ENCODE assay signal across 8 mouse cellular contexts in genomic region chr10:121310511-121311221, GRCm38 (mm10). TPM values are rescaled to one million over a fixed set of nuclear protein-coding genes. Genes with fewer than 3 reads are reported as not detected.
A peak's percentile ranks its signal among the peaks of the same experiment; 100 is the strongest.
DNase-seq lines count a peak whose midpoint lies in the region; ATAC-seq and TF ChIP-seq lines count a peak whose summit lies in the region.

No protein-coding gene starts in this region.

- H3K4me1 ChIP-seq in E14TG2a.4 (replicated peaks; ENCODE audit: low read depth, low read length), result peaks cover 19% of the 10 kb centered on the region
- peaks cover 36% of the 10 kb centered on the region for H3K4me1 ChIP-seq in forebrain, embryonic 12.5 days
- H3K4me1 ChIP-seq in liver, embryonic 16.5 days (ENCODE audit: control insufficient read depth, low read depth, low read length), result no peaks in the 10 kb centered on the region; the same call in 1 of the 2 replicates
- peaks cover 29% of the 10 kb centered on the region for H3K4me1 ChIP-seq in neural tube, embryonic 12.5 days

- H3K27ac ChIP-seq in forebrain, embryonic 12.5 days, result peak overlapping the region; percentile 89
- no peak overlapping the region for H3K27ac ChIP-seq in liver, embryonic 16.5 days (ENCODE audit: low read length)
- H3K27ac ChIP-seq in neural tube, embryonic 12.5 days, result peak overlapping the region; percentile 74

- H3K9me3 ChIP-seq in E14TG2a.4 (ENCODE audit: low read length), result no peaks in the 10 kb centered on the region
- no peaks in the 10 kb centered on the region for H3K9me3 ChIP-seq in forebrain, embryonic 12.5 days
- H3K9me3 ChIP-seq in liver, embryonic 16.5 days (replicated peaks; ENCODE audit: control insufficient read depth, low read length), result no peaks in the 10 kb centered on the region
- no peaks in the 10 kb centered on the region for H3K9me3 ChIP-seq in neural tube, embryonic 12.5 days

- no peaks in the 10 kb centered on the region for H3K36me3 ChIP-seq in E14TG2a.4 (ENCODE audit: insufficient read depth, low read length)
- H3K36me3 ChIP-seq in forebrain, embryonic 12.5 days (replicated peaks), result no peaks in the 10 kb centered on the region
- no peaks in the 10 kb centered on the region for H3K36me3 ChIP-seq in liver, embryonic 16.5 days (ENCODE audit: control insufficient read depth, insufficient read depth)
- no peaks in the 10 kb centered on the region for H3K36me3 ChIP-seq in neural tube, embryonic 12.5 days

- intact Hi-C loops in heart, postnatal 14 days (cut with DNase I), result no loop called here

- H3K9ac ChIP-seq in forebrain, embryonic 12.5 days, result peak overlapping the region; percentile 79
- H3K9ac ChIP-seq in liver, embryonic 16.5 days (ENCODE audit: low read depth, low read length), result 0 out of 2 replicates have a peak overlapping the region, but pooled peaks have one; percentile 15
- peak overlapping the region; percentile 82 for H3K9ac ChIP-seq in neural tube, embryonic 12.5 days

- peaks cover 70% of the 10 kb centered on the region for H3K27me3 ChIP-seq in E14TG2a.4 (ENCODE audit: insufficient read depth, low read length)
- peaks cover 47% of the 10 kb centered on the region for H3K27me3 ChIP-seq in forebrain, embryonic 12.5 days
- peaks cover 31% of the 10 kb centered on the region for H3K27me3 ChIP-seq in liver, embryonic 16.5 days (ENCODE audit: control insufficient read depth, insufficient read depth, low read depth, low read length)
- peaks cover 15% of the 10 kb centered on the region; the same call in 1 of the 2 replicates for H3K27me3 ChIP-seq in neural tube, embryonic 12.5 days (replicated peaks)

- peak overlapping the region; percentile 84 for H3K4me3 ChIP-seq in E14TG2a.4 (replicated peaks; ENCODE audit: low read length)
- H3K4me3 ChIP-seq in forebrain, embryonic 12.5 days (replicated peaks), result peak overlapping the region; percentile 58
- H3K4me3 ChIP-seq in liver, embryonic 16.5 days (ENCODE audit: low read depth, low read length), result peak overlapping the region; percentile 61
- peak overlapping the region; percentile 63 for H3K4me3 ChIP-seq in neural tube, embryonic 12.5 days

- ATAC-seq in forebrain, embryonic 12.5 days (ENCODE audit: low FRiP score), result peak; percentile 93
- ATAC-seq in liver, embryonic 16.5 days (ENCODE audit: low read depth), result peak; percentile 56
- peak; percentile 92 for ATAC-seq in neural tube, embryonic 12.5 days (ENCODE audit: low FRiP score, low read depth)

- peak overlapping the region; percentile 97 for H3K4me2 ChIP-seq in forebrain, embryonic 12.5 days
- peak overlapping the region; percentile 70 for H3K4me2 ChIP-seq in liver, embryonic 16.5 days (ENCODE audit: low read depth, low read length)
- peak overlapping the region; percentile 85 for H3K4me2 ChIP-seq in neural tube, embryonic 12.5 days (replicated peaks)

- under 1% methylated on average over 71 of the region's 77 CpGs for WGBS in forebrain, embryonic 12.5 days
- under 1% methylated on average over 76 of the region's 77 CpGs for WGBS in liver, embryonic 16.5 days (ENCODE audit: insufficient replicate concordance)
- under 1% methylated on average over 77 of the region's 77 CpGs for WGBS in neural tube, embryonic 12.5 days

- DNase-seq in brain, embryonic 18.5 days (ENCODE audit: low read depth, low spot score), result peak; percentile 67
- peak; percentile 72 to 73 for DNase-seq in heart, postnatal 14 days
- peak; percentile 74 for DNase-seq in layer of hippocampus, adult 11-12 months (ENCODE audit: low spot score)
- DNase-seq in testis, postnatal 14 days (ENCODE audit: low spot score), result peak; percentile 29

- no peak for TF ChIP-seq CTCF in E14TG2a.4 (conservative IDR thresholded peaks at IDR 0.05; ENCODE audit: low read length)

RNA-seq across cellular contexts. Expression of gene Tbc1d30, which starts 40.4 kb away (rescaled TPM):
- 5.0 and 6.2 TPM in 2 replicates for polyA plus RNA-seq in forebrain, embryonic 12.5 days (2016; fragmentation: Nextera tagmentation; extraction: Ambion mirVana)
- 1 to 10 TPM; 1.8 to 2.2 TPM for total RNA-seq in heart, postnatal 14 days (2021)
- polyA plus RNA-seq in liver, embryonic 16.5 days (2015; fragmentation: Nextera tagmentation; extraction: Ambion mirVana), result 0.48 and 0.61 TPM in 2 replicates
- 8.1 and 9.0 TPM in 2 replicates for polyA plus RNA-seq in neural tube, embryonic 12.5 days (2016; fragmentation: Nextera tagmentation; extraction: Ambion mirVana)

RNA-seq across cellular contexts. Expression of gene Gns, which starts 54.2 kb away (rescaled TPM):
- polyA plus RNA-seq in forebrain, embryonic 12.5 days (2016; fragmentation: Nextera tagmentation; extraction: Ambion mirVana), result 38.9 and 40.1 TPM in 2 replicates
- 10 to 100 TPM; 64.2 to 74.3 TPM for total RNA-seq in heart, postnatal 14 days (2021)
- polyA plus RNA-seq in liver, embryonic 16.5 days (2015; fragmentation: Nextera tagmentation; extraction: Ambion mirVana), result 18.7 and 22.3 TPM in 2 replicates
- 47.7 and 54.4 TPM in 2 replicates for polyA plus RNA-seq in neural tube, embryonic 12.5 days (2016; fragmentation: Nextera tagmentation; extraction: Ambion mirVana)

Comparison
In these comparisons a context has a peak if more than half of its experiments do, and no peak if none do; other contexts are left out.
1. H3K9ac ChIP-seq: peak in every context shown above with its lines; median percentile 82 in neural tube, embryonic 12.5 days; 79 in forebrain, embryonic 12.5 days; 15 in liver, embryonic 16.5 days.